Mouse (Mus musculus): Measurements from ENCODE around the gene Tmtc4. TPM values are rescaled to one million over a fixed set of nuclear protein-coding genes. Genes with fewer than 3 reads are reported as not detected.

Gene Tmtc4
- polyA plus RNA-seq, 1 experiment from 2014 or later: 57.7 TPM

DNA sequence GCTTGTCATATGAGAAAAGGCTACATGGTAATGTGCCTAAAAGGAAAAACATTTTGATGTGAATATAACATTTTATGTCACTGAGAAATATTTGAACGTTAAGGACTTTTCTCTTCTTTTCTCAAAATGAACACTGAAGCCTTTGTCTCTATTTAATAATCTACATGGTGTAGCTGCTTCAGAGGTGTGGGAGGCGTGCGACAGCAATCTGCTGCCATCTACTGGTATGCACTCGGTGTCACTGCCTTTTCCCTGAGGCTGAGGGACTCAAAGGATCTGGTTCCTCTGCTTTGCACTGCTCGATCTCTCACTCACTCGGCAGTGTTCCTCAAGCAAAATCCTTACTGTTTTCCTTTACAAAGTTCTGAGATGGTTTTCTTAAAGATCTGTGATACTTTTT lies 107.7 kb downstream of the Tmtc4 start:
- peak; percentile 90 for ATAC-seq (ENCODE audit: low FRiP score)
- H3K4me1 ChIP-seq (replicated peaks): peaks cover 26% of the 10 kb centered on the region
- 3% methylated on average over 6 of the region's 6 CpGs for WGBS
- H3K36me3 ChIP-seq: no peaks in the 10 kb centered on the region
- H3K4me2 ChIP-seq: no peak overlapping the region
- H3K9ac ChIP-seq: peak overlapping the region; percentile 49; the same call in 1 of the 2 replicates
- no peaks in the 10 kb centered on the region for H3K9me3 ChIP-seq
- H3K27me3 ChIP-seq: peaks cover 22% of the 10 kb centered on the region; the same call in 1 of the 2 replicates
- H3K27ac ChIP-seq: peak overlapping the region; percentile 63; the same call in 1 of the 2 replicates
- H3K4me3 ChIP-seq: no peak overlapping the region

DNA sequence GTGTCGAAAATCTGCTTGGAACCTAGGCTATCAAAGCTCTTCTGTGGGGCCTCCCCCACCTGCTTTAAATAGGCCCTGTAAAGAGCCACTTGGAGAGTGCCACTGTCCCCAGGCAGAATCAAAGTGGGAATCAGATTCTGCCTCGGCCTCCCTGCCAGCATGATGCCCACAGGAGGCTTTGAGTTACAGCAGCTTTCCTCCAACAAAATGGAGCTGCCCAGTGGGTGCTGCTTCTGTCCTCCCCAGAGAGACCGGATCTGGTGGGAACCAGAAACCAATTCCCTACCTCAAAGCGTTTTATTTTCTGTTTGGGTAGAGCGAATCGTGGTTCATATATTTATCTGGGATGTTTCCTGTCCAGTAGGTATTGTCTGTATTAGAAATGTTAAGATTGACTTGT lies 108.2 kb downstream of the Tmtc4 start:
- ATAC-seq (ENCODE audit: low FRiP score): 0 out of 2 replicates have a peak, but pooled peaks have one; percentile 25
- Histone ChIP-seq H3K4me3 (no peak overlapping the region), H3K9ac (peak overlapping the region; percentile 49), H3K9me3 (no peaks in the 10 kb centered on the region), H3K4me2 (no peak overlapping the region), H3K27ac (peak overlapping the region; percentile 63), H3K27me3 (peaks cover 22% of the 10 kb centered on the region; the same call in 1 of the 2 replicates), H3K36me3 (no peaks in the 10 kb centered on the region), H3K4me1 (replicated peaks) (peaks cover 26% of the 10 kb centered on the region)
- 38% methylated on average over 6 of the region's 6 CpGs for WGBS

DNA sequence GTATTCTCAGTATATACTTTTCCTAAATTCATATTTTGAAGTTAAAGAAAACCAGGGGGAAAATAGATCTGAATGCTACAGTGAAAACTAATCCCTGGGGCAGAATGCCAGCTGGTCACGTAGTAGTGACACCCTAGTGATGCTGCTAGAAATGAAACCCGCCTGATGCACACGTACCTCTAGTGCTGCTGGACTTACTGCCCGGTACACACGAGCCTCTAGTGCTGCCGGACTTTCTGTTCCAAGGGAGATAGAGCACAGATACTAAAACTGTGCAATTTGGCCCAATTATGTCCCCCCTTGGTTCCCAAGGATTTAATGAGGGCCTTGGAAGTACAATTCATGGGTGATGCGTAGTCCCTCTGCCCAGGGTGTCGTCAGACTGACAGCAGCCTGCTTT lies 108.8 kb downstream of the Tmtc4 start:
- no peak for ATAC-seq (ENCODE audit: low FRiP score)
- no peak overlapping the region for H3K4me3 ChIP-seq
- no peak overlapping the region for H3K4me2 ChIP-seq
- no peaks in the 10 kb centered on the region for H3K9me3 ChIP-seq
- H3K4me1 ChIP-seq (replicated peaks): peaks cover 23% of the 10 kb centered on the region
- H3K9ac ChIP-seq: 0 out of 2 replicates have a peak overlapping the region, but pooled peaks have one; percentile 49
- 58% methylated on average over 8 of the region's 8 CpGs for WGBS
- H3K36me3 ChIP-seq: no peaks in the 10 kb centered on the region
- H3K27ac ChIP-seq: no peak overlapping the region
- H3K27me3 ChIP-seq: peaks cover 22% of the 10 kb centered on the region; the same call in 1 of the 2 replicates

DNA sequence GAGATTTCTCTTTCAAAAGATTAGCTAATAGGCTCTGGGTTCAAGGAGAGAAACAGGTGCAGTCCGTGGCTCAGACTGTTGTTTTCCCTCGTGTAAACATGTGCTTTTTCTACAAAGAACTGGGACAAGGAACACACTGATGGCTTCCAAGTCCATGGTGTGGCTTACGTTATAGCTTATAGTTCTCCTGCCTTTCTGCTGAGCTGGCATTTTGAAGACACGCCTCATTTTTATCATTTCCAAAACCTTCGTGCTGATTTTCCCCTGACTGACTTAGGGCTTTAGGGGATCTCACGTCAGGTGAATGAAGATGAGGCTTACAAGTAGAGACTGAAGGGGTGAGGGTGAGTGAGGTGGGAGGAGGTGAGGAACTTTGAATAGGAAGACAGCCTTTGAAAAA lies 111.2 kb downstream of the Tmtc4 start:
- Histone ChIP-seq H3K27me3 (peaks cover 14% of the 10 kb centered on the region; the same call in 1 of the 2 replicates), H3K27ac (no peak overlapping the region), H3K4me2 (no peak overlapping the region), H3K4me3 (no peak overlapping the region), H3K9ac (no peak overlapping the region), H3K36me3 (no peaks in the 10 kb centered on the region), H3K9me3 (no peaks in the 10 kb centered on the region), H3K4me1 (replicated peaks) (peaks cover 23% of the 10 kb centered on the region)
- no peak for ATAC-seq (ENCODE audit: low FRiP score)
- WGBS: 81% methylated on average over 6 of the region's 6 CpGs

DNA sequence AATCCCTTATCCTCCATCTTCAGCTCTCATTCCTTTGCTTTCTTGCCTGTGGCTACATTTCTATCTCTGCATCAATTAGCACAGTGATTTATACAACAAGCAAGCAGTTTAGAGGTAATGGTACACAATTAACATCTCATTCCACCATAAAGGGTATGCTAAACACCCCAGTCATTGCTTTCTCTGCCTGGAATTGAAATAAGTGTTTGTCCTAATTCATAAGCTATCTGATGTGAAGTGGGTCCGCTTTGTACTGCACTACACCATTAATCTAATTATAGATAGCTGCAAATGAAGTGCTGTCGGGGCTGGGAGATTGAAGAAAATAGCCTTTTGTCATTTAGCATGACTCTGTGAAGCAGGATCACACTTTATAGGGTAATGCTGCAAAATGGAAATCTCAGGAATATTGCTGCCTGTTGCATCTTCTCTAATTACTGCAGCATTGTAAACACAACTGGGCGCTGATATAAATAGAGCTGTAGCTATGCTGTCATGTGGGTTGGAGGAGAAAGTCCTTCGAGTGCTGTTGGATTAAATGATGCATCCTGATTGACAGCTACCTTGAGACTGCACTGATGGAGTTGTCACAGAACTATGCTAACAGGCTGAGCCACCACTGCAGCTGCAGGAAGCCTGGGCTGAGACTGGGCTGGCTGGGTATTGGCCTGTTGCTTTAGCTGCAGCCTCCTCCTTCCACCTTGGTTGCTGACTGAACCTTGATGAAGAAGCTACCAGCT lies 111.8 kb downstream of the Tmtc4 start:
- WGBS: 39% methylated on average over 4 of the region's 4 CpGs
- no peak overlapping the region for H3K4me2 ChIP-seq

DNA sequence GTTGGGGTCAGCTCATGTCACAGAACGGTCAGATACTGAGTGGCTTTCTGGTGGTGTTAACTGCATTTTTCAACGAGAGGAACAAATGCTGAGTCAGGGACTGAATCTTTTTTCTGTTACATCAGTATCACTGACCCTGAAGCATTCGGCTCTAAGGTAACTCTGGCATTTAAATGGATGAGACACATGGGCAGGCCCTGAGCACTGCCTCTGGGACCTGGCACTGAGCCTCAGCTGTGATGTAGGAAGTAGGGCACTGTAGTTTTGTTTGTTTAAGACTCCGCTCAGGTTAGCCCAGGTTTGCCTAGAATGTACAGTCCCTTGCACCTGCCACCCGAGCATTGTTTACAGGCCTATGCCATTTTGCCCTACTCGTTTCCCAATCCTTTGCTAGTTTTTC lies 114.0 kb downstream of the Tmtc4 start:
- Histone ChIP-seq H3K36me3 (no peaks in the 10 kb centered on the region), H3K4me3 (no peak overlapping the region), H3K9me3 (no peaks in the 10 kb centered on the region), H3K27ac (no peak overlapping the region), H3K27me3 (peaks cover 7% of the 10 kb centered on the region; the same call in 1 of the 2 replicates), H3K9ac (no peak overlapping the region), H3K4me1 (replicated peaks) (peaks cover 12% of the 10 kb centered on the region), H3K4me2 (no peak overlapping the region)
- no peak for ATAC-seq (ENCODE audit: low FRiP score)
- 71% methylated on average over 6 of the region's 6 CpGs for WGBS

More for the DNA sequence above, 111.8 kb downstream of the Tmtc4 start:
- H3K27me3 ChIP-seq: peaks cover 14% of the 10 kb centered on the region; the same call in 1 of the 2 replicates
- peak; percentile 55 for ATAC-seq (ENCODE audit: low FRiP score)
- H3K9ac ChIP-seq: no peak overlapping the region
- H3K27ac ChIP-seq: no peak overlapping the region
- H3K9me3 ChIP-seq: no peaks in the 10 kb centered on the region
- no peaks in the 10 kb centered on the region for H3K36me3 ChIP-seq
- no peak overlapping the region for H3K4me3 ChIP-seq
- H3K4me1 ChIP-seq (replicated peaks): peaks cover 23% of the 10 kb centered on the region

Other genes with a start within 250 kb of the Tmtc4 start
- gene Ggact, start 70.3 kb downstream of the Tmtc4 start, polyA plus RNA-seq (2015; fragmentation: Nextera tagmentation; extraction: Ambion mirVana): 6.8 and 8.0 TPM in 2 replicates

Measured in hindbrain, embryonic 13.5 days (tissue).